Mouse (Mus musculus) megakaryocyte-erythroid progenitor cell, adult 5 weeks (primary cell): Measurements from ENCODE around the gene Saxo2. TPM values are rescaled to one million over a fixed set of nuclear protein-coding genes. Genes with fewer than 3 reads are reported as not detected.

Source experiments
- polyA plus RNA-seq: library from polyadenylated mRNA; stranded (reverse); fragments of >175 nt; gene quantifications from 2 replicates; pipeline ENCODE4 v1.2.3, GENCODE M21; 2012

Gene Saxo2
- 0.40 and 0.77 TPM in 2 replicates for polyA plus RNA-seq

DNA sequence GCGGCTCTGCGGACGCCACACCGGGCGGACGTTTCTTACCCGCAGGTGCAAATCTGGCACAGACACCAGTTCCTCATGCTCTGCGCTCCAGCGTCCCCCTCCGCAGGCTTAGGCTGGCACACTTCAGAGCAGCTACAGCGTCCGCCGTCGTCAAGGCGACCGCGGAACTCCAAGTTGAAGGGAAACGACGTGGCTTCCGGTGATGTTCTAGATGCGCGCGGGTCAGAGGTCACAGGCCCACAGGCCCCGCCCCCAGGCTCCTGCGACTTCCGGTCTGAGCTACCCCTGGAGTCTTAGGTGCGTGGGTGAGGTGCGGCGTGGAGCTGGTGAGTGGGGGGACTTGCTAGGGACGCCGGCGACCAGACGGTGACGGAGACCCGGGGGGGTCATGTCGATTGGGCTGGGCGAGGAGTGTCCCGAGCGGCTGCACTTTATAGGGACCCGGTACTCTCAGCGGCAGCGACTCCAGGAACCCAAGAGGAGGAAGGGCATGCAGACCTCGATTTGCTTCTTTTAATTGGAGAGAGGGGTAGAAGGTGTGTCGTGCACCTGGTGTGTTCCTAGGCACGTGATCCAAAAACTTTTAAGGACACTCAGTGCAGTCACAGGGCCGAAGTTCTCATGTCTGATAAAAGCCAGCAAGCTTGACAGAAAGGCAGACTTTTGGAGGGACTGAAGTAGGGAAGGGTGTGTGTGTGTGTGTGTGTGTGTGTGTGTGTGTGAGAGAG, at the start of gene Saxo2, which contains the start of gene Efl1:
Gene Saxo2, minus strand, starts transcription at position 176 of the 728 bp plus-strand sequence.
Gene Efl1, plus strand, starts transcription at position 262 of the 728 bp plus-strand sequence.

Other genes with a start within 250 kb of the Saxo2 start
- gene Efl1, start 86 bp upstream of the Saxo2 start, polyA plus RNA-seq, result 3.6 and 4.8 TPM in 2 replicates
- gene Mex3b, start 218.8 kb upstream of the Saxo2 start, polyA plus RNA-seq, result 20.4 and 28.1 TPM in 2 replicates